Mouse (Mus musculus) gastrocnemius, adult 2 months (tissue): Measurements from ENCODE around the gene Large1. TPM values are rescaled to one million over a fixed set of nuclear protein-coding genes. Genes with fewer than 3 reads are reported as not detected.
A peak's percentile ranks its signal among the peaks of the same experiment; 100 is the strongest.
"Not testable (repeated sequence)": the region's sequence is repeated elsewhere in the genome, so short reads cannot be mapped to it uniquely, and the experiment has no call there.

Experiments used
- DNase-seq: peaks from one replicate; pipeline ENCODE4 v3.0.0; 2022
- H3K27ac ChIP-seq: fragments of 200-600 bp; 2 replicates; pipeline ENCODE4 v1.8.1; 2022; ENCODE audit warnings: mild to moderate bottlenecking
- H3K4me3 ChIP-seq: fragments of 200-600 bp; 2 replicates; pipeline ENCODE4 v1.8.1; 2022; ENCODE audit warnings: mild to moderate bottlenecking, moderate library complexity
- CTCF ChIP-seq: fragments of 200-600 bp; IDR thresholded peaks from 2 replicates; pipeline ENCODE4 v1.8.1; 2022; ENCODE audit warnings: antibody characterized with exemption, mild to moderate bottlenecking, moderate library complexity
- intact Hi-C: fragments of 180-260 bp; cut with DNase I; formaldehyde crosslinking; loops from one replicate; pipeline ENCODE4 v1.15.1; 2025
- total RNA-seq, 2 experiments: library from RNA; stranded (reverse); gene quantifications; 2 replicates each; pipeline ENCODE4 v1.2.3; 2021

Gene Large1
- total RNA-seq, 2 experiments from 2014 or later, result 25.3 to 29.6 TPM

- no peak for TF ChIP-seq CTCF
- H3K4me3 ChIP-seq, result no peak overlapping the region
- H3K27ac ChIP-seq, result no peak overlapping the region
- peak; percentile 53 for DNase-seq
- intact Hi-C loops, result no loop called here
Measured at GRCm38 (mm10) chr8:73281996-73282395, 71.3 kb downstream of the Large1 start.

DNA sequence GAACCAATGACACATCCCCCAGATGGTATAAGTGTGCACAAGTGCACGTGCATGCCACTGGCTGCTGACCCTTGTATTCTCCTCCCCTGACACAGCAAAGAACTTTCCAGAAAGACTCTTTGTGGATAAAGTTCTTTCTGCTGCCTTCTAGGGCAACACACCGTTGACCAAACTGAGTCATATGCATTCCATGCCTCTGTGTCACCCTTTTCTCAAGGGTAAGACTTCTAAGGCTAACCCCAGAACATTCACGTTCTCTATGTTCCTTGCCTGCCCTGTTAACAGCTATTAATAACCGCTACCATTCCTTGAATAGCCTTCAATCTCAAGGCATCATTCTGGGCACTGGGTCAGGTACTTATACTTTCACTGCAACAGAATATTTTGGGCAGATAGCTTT is 77.3 kb downstream of the Large1 start:
- no peak overlapping the region for H3K4me3 ChIP-seq
- no peak for DNase-seq
- peak overlapping the region; percentile 57 for H3K27ac ChIP-seq
- intact Hi-C loops, result no loop called here
- TF ChIP-seq CTCF, result no peak

DNA sequence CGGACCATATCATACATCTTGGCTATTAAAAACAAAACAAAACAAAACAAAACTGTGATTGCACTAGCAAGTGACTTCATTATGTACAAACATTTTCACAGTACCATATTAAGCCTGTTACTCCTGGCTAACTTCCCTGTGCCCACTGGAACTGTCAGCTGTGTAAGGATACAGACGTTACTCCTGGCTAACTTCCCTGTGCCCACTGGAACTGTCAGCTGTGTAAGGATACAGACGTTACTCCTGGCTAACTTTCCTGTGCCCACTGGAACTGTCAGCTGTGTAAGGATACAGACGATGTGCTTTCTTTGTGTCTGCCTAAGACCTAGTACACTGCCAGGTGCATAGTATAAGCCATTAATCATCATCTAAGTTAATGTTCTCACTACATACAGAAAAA is 77.9 kb downstream of the Large1 start:
- H3K4me3 ChIP-seq, intact Hi-C loops, DNase-seq: not testable (repeated sequence)
- peak overlapping the region; percentile 57 for H3K27ac ChIP-seq

DNA sequence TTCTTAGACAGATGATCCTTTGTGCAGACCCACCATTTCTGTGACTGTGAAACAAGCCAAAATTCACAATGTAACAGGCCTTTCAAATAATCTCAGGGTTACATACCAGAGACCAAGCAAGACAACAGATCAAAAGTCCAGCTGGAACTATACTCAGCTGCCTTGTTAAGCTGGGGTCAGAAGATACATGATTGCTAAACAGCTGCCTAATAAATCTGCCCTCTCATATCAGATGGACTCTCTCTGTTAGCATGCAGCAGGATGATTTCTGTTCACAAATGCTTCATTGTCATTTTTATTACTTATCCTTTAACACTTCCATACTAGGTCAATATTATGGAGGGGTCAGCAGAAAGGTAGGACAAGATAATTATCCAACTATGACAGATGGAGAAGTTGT is 80.2 kb downstream of the Large1 start:
- no peak for DNase-seq
- Histone ChIP-seq H3K27ac (no peak overlapping the region), H3K4me3 (no peak overlapping the region)
- TF ChIP-seq CTCF, result no peak
- intact Hi-C loops, result no loop called here

DNA sequence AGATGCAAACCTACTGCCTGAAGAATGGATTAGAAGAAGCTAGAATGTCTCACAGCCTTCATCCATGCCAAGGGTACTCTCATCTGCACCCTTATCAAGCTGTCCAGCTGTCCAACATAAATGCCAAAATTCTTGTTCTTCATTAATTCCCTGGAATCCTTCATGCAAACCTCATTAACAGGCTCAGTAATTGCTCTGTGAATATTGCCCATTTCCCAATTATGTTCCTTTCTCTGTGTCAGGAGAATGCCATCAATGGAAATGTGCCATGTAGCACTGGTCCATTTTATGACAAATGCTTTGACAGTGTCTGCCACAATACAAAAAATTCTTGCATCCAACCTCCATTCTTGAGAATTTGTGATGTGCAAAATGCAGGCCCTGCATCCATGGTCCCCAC is 82.3 kb downstream of the Large1 start:
- no peak for TF ChIP-seq CTCF
- intact Hi-C loops, result no loop called here
- Histone ChIP-seq H3K27ac (no peak overlapping the region), H3K4me3 (no peak overlapping the region)
- no peak for DNase-seq

GRCm38 (mm10) chr8:73257981-73258380 is 95.4 kb downstream of the Large1 start:
- Histone ChIP-seq H3K4me3 (no peak overlapping the region), H3K27ac (no peak overlapping the region)
- intact Hi-C loops, result no loop called here
- no peak for TF ChIP-seq CTCF
- DNase-seq, result no peak

- intact Hi-C loops, result no loop called here
- DNase-seq, result no peak
- Histone ChIP-seq H3K27ac (no peak overlapping the region), H3K4me3 (no peak overlapping the region)
- no peak for TF ChIP-seq CTCF
Measured at GRCm38 (mm10) chr8:73244186-73244585, 109.2 kb downstream of the Large1 start.

- TF ChIP-seq CTCF, result no peak
- Histone ChIP-seq H3K27ac (no peak overlapping the region), H3K4me3 (no peak overlapping the region)
- DNase-seq, result no peak
- intact Hi-C loops, result no loop called here
Measured at GRCm38 (mm10) chr8:73242066-73242465, 111.3 kb downstream of the Large1 start.

GRCm38 (mm10) chr8:73234209-73234608 is 119.1 kb downstream of the Large1 start:
- TF ChIP-seq CTCF, result no peak
- no peak for DNase-seq
- no peak overlapping the region for H3K4me3 ChIP-seq
- H3K27ac ChIP-seq, result no peak overlapping the region
- intact Hi-C loops, result no loop called here

DNA sequence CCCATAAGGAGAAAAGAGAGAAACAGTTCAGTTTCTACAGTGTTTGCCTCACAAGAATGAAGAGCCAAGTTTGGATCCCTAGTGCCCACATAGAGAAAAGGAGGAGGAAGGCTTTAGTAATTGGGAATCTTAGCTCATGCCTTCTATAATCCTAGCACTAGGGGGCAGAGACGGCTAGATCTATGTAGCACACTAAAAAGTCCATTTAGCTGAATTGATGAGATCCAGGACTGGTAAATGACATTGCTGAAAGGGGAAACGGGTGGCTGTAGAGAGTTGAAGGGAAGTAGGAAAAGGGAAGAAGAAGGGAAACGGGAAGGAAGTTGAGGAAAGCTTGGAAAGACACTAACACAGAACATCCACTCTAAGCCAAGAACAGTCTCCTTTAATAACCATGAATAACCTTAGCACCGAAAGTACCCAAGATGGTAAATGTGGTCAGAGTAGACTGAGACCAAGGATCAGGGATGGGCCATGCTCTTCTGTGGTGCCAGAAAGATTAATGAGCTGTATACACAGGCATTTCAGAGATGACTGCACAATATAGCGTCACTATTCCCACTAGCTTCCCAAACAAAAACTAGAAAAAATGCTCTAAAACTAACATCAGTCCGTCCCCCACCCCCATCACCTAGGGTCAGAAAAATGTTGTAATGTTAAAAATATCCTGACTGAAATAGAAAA is 119.8 kb downstream of the Large1 start:
- no peak for DNase-seq
- TF ChIP-seq CTCF, result peak; percentile 81

DNA sequence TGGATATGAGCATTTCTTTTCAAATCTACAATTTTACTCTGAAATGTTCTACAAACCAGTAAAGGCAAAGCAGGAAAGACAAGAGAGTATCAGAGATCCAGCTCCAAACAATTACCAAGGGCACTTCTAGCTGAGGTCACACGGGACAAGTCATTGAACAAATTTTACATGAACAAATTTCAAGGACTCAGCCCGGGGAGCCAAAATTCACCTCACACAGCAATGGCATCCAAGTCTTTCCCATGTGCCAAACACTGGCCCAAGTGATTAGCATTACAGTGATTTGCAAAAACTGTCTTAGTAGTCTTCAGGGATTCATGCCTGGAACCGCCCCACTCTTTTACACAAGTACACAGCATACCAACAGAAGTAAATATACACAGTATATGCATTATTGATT is 126.5 kb downstream of the Large1 start:
- no peak overlapping the region for H3K4me3 ChIP-seq
- DNase-seq, result no peak
- no peak for TF ChIP-seq CTCF
- H3K27ac ChIP-seq, result peak overlapping the region; percentile 73; the same call in 1 of the 2 replicates
- intact Hi-C loops, result loop anchor here (5.0 to 10.0 kb wide), 2 partner anchors 220 to 732 kb away; partner anchors contain the start of gene Slc35e1

More for the DNA sequence above, 119.8 kb downstream of the Large1 start:
- Histone ChIP-seq H3K27ac (no peak overlapping the region), H3K4me3 (no peak overlapping the region)
- intact Hi-C loops, result loop anchor here (1.0 kb wide), 1 partner anchor 121 kb away; no protein-coding TSS in a partner anchor

DNA sequence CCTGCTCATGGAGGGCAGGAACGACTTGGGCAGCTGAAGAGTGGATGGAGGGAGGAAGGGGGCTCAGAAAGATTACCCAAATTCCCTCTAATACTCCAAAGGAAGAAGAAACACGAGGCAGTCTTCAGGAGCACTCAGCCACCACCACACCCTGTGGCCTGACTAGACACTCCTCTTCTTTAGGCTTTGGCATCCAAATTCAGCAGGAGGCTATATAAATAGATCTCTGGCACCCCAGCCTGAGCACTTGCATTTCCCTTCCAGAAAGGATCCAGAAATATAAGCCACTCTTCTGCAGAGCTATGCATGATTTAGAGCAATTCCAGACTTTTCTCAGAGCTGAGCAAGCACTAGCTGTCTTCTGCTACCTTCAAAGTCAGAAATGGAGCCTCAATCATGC is 127.7 kb downstream of the Large1 start:
- Histone ChIP-seq H3K4me3 (no peak overlapping the region), H3K27ac (peak overlapping the region; percentile 73)
- peak; percentile 28 for DNase-seq
- no peak for TF ChIP-seq CTCF
- intact Hi-C loops, result loop anchor here (5.0 to 10.0 kb wide), 2 partner anchors 218 to 731 kb away; partner anchors contain the start of gene Slc35e1

DNA sequence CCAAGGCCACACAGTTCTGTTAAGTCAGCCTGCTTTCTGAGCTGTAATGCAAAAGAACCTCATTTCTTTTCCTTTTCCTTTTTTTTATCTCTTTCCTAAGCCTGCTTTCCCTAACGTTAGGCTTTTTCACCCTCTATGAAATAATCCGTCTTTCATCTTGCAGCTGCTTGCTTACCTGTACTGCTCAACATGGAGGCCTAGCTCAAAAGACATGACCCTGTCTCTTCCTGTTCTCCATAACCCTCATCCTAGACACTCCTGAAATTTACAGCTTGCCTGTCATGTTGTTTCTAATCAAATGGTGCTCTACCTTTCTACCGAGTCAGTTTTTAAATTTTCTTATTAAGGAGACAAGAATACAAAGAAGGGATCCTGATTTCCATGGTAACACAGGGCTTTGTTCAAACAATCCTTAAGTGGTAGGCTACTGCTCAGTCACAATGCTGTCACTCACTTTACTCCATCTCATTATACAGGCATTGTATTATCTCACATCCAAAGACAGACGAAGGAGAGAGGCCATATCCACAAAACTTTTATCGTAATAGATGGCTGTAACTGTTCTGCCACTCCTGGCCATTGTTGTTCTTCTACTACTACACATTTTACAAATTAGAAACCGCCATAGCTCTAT is 134.0 kb downstream of the Large1 start:
- H3K27ac ChIP-seq, result no peak overlapping the region
- TF ChIP-seq CTCF, result no peak
- DNase-seq, result no peak
- H3K4me3 ChIP-seq, result no peak overlapping the region
- intact Hi-C loops, result no loop called here

GRCm38 (mm10) chr8:73206831-73207230 is 146.5 kb downstream of the Large1 start:
- TF ChIP-seq CTCF, result no peak
- H3K4me3 ChIP-seq, result no peak overlapping the region
- H3K27ac ChIP-seq, result no peak overlapping the region
- no peak for DNase-seq
- intact Hi-C loops, result no loop called here
